Mouse (Mus musculus): ENCODE measurements at regions not wholly inside any gene's neighbourhood (a gene's known extent, or its start where the extent isn't known, plus 50 kb on each side); places are given as distances from the start of the nearest gene placed in this dataset.

- DNase-seq (ENCODE audit: low spot score in 2 of 2), result no peak
Observed at GRCm38 (mm10) chr12:61146695-61147094, 376.3 kb upstream of the Lrfn5 start.

GRCm38 (mm10) chr12:61175331-61175730 is 347.6 kb upstream of the Lrfn5 start:
- peak in 1 of 2 experiments; percentile 0 for DNase-seq (ENCODE audit: low spot score in 2 of 2)
